Mouse (Mus musculus) liver, postnatal 0 days (tissue): Measurements from ENCODE around the gene Gm5431.

Experiments used
- CTCF ChIP-seq: sonication (generic); IDR thresholded peaks from 2 replicates; pipeline ENCODE4 v1.5.1; 2016; ENCODE audit warnings: antibody characterized with exemption, low read depth
- EP300 ChIP-seq: IDR thresholded peaks from 2 replicates; pipeline ENCODE4 v1.6.1; 2016; ENCODE audit warnings: antibody characterized with exemption, low read depth, mild to moderate bottlenecking

- TF ChIP-seq EP300 (no peak), CTCF (no peak)
These were observed 55.1 kb downstream of the Gm5431 start for GRCm38 (mm10) chr11:48846881-48847280.
